7 mouse cellular contexts compared by ENCODE assay signal in the genomic region with DNA sequence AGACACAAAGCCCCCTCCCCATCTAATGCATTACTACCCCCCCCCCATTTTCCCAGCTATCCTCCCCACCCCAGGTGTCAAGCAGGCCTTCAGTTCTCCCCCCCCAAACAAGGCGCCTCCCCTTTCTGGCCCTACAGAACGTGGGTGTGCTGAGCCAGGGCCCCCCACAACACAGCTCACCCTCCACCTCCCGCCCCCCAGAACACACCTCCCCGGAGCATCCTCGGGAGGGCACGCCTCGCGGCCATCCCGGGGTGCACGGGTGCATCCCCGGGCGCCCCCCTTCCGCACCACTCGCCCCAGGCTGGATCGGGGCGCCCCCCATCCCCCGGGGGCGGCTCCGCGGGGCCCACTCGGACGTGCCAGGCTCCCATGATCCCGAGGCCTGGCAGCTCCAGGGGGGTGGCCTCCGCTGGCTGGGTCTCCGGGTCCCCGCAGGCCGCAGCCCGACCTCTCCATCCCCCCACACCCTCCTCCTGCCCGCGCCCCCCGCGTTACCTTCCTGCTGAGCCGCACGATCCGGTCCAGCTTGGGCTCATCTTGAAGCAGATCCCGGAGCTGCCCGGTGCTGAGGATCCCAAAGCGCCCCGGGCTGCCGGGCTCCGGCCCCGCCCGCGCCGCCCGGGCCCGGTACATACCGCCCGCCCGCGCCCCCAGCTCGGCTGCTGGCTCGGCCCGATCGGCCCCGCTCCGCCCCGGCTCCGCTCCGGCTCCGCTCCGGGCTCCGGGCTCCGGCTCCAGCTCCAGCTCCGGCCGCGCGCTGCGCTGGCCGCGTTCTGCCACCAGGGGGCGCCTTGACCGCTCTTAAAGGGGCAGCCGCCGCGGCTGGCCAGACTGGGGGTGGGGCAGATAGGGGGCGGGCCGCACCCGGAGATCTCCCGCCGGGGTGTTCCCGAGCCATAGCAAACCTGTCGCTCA. TPM values are rescaled to one million over a fixed set of nuclear protein-coding genes. Genes with fewer than 3 reads are reported as not detected.
DNase-seq lines count a peak whose midpoint lies in the region; ATAC-seq lines count a peak whose summit lies in the region.

A gene (minus strand): TSS at position 703 of the 918 bp plus-strand sequence.

- H3K9me3 ChIP-seq in intestine, embryonic 16.5 days (ENCODE audit: control insufficient read depth, low read length) = no peaks in the 10 kb centered on the region
- H3K9me3 ChIP-seq in midbrain, embryonic 11.5 days (ENCODE audit: control insufficient read depth, low read length) = no peaks in the 10 kb centered on the region

- H3K9ac ChIP-seq in intestine, embryonic 16.5 days (ENCODE audit: low read depth, low read length) = peak within 1 kb of the TSS; percentile 95
- peak within 1 kb of the TSS; percentile 99 for H3K9ac ChIP-seq in midbrain, embryonic 11.5 days (ENCODE audit: low read length)

- intact Hi-C loops in gastrocnemius, postnatal 36 days (cut with DNase I) = no loop called here
- intact Hi-C loops in left cerebral cortex, postnatal 36 days (cut with DNase I) = loop anchor here (5.0 kb wide), 2 partner anchors 61 to 114 kb away; no protein-coding TSS in a partner anchor

- peaks cover 22% of the 10 kb centered on the region for H3K4me1 ChIP-seq in intestine, embryonic 16.5 days (ENCODE audit: control insufficient read depth, insufficient read depth, low read length)
- peaks cover 15% of the 10 kb centered on the region for H3K4me1 ChIP-seq in midbrain, embryonic 11.5 days (ENCODE audit: control insufficient read depth, insufficient read depth, low read length)

- under 1% methylated on average over 59 of the region's 83 CpGs for WGBS in intestine, embryonic 16.5 days
- WGBS in midbrain, embryonic 11.5 days = under 1% methylated on average over 58 of the region's 83 CpGs

- H3K4me3 ChIP-seq in intestine, embryonic 16.5 days (ENCODE audit: low read length) = peak within 1 kb of the TSS; percentile 83
- H3K4me3 ChIP-seq in midbrain, embryonic 11.5 days (ENCODE audit: low read depth, low read length) = peak within 1 kb of the TSS; percentile 97

- no peaks in the 10 kb centered on the region for H3K27me3 ChIP-seq in intestine, embryonic 16.5 days (replicated peaks; ENCODE audit: control insufficient read depth, insufficient read depth, low read length)
- H3K27me3 ChIP-seq in midbrain, embryonic 11.5 days (ENCODE audit: control insufficient read depth, insufficient read depth, low read length) = no peaks in the 10 kb centered on the region

- H3K27ac ChIP-seq in intestine, embryonic 16.5 days (ENCODE audit: low read length) = peak within 1 kb of the TSS; percentile 75
- H3K27ac ChIP-seq in midbrain, embryonic 11.5 days (ENCODE audit: low read depth, low read length) = peak within 1 kb of the TSS; percentile 72

- no peaks in the 10 kb centered on the region for H3K36me3 ChIP-seq in intestine, embryonic 16.5 days (ENCODE audit: control insufficient read depth, insufficient read depth, low read length)
- H3K36me3 ChIP-seq in midbrain, embryonic 11.5 days (ENCODE audit: control insufficient read depth, insufficient read depth, low read length) = no peaks in the 10 kb centered on the region; the same call in 1 of the 2 replicates

- peak; percentile 97 to 99 for DNase-seq in adrenal gland, adult 18-20 months (ENCODE audit: low spot score in 2 of 2)
- peak; percentile 94 for DNase-seq in embryo, embryonic 11 days
- peak; percentile 91 to 94 for DNase-seq in gastrocnemius, postnatal 36 days
- peak; percentile 92 to 95 for DNase-seq in left cerebral cortex, postnatal 36 days (ENCODE audit: low spot score in 2 of 2)
- peak; percentile 100 for DNase-seq in midbrain, embryonic 11.5 days (ENCODE audit: low spot score, missing footprints)
- peak; percentile 78 for DNase-seq in skeletal muscle tissue, adult 2 months (ENCODE audit: low read depth, low spot score)

- ATAC-seq in intestine, embryonic 16.5 days = peak; percentile 88
- peak; percentile 89 for ATAC-seq in midbrain, embryonic 11.5 days (ENCODE audit: low FRiP score)

- peak within 1 kb of the TSS; percentile 95 for H3K4me2 ChIP-seq in intestine, embryonic 16.5 days (ENCODE audit: low read depth, low read length)
- H3K4me2 ChIP-seq in midbrain, embryonic 11.5 days = peak within 1 kb of the TSS; percentile 75

RNA-seq across cellular contexts. Expression of the gene that starts here (rescaled TPM):
- total RNA-seq in adrenal gland, adult 18-20 months (2021) = 1 to 10 TPM; 1.9 to 2.5 TPM
- under 1 TPM; 0.33 to 0.49 TPM for total RNA-seq in gastrocnemius, postnatal 36 days (2021)
- 2.9 TPM in 2 replicates for polyA plus RNA-seq in intestine, embryonic 16.5 days (2015; fragmentation: Nextera tagmentation; extraction: Ambion mirVana)
- total RNA-seq in left cerebral cortex, postnatal 36 days (2021) = 10 to 100 TPM; 26.8 to 36.0 TPM
- 6.8 and 9.6 TPM in 2 replicates for polyA plus RNA-seq in midbrain, embryonic 11.5 days (2014; fragmentation: Nextera tagmentation; extraction: Ambion mirVana)

Comparison
In these comparisons a context has a peak if more than half of its experiments do, and no peak if none do; other contexts are left out.
1. Peak in every context shown above with its lines: DNase-seq, ATAC-seq, H3K4me3 ChIP-seq and H3K27ac ChIP-seq.
2. RNA of the gene that starts here (total RNA-seq): 26.8 to 36.0 TPM in left cerebral cortex, postnatal 36 days; 1.9 to 2.5 TPM in adrenal gland, adult 18-20 months and 0.33 to 0.49 TPM in gastrocnemius, postnatal 36 days; every median in the first group is over 4 times any median in the second.
3. Peak in DNase-seq in gastrocnemius, postnatal 36 days; RNA of the gene not detected or under 1 TPM.